Mouse (Mus musculus): Measurements from ENCODE around the gene Sema5a.

The Sema5a gene

DNA sequence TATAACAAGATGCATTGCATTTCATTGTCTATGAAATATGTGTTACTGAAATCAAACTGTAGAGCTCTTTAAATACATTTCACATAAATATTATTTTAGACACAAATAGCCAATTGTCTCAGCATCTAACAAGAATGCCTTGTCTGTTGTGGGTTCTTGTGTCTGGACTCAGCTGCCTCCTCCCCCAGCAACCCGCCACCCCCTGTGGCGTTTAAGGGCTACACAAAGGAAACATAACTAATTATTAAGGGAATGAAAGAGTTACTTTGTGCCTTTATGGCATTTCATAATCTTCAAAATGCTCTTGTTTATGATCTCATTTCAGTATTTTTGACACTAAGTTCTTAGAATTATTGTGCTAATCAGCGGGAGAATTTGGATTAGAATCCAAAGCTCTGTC lies 298.6 kb downstream of the Sema5a start:
- no peak for ATAC-seq (ENCODE audit: low TSS enrichment)

GRCm38 (mm10) chr15:32545455-32545854 lies 300.8 kb downstream of the Sema5a start:
- ATAC-seq (ENCODE audit: low TSS enrichment): no peak

GRCm38 (mm10) chr15:32546746-32547145 lies 302.1 kb downstream of the Sema5a start:
- ATAC-seq (ENCODE audit: low TSS enrichment): no peak

DNA sequence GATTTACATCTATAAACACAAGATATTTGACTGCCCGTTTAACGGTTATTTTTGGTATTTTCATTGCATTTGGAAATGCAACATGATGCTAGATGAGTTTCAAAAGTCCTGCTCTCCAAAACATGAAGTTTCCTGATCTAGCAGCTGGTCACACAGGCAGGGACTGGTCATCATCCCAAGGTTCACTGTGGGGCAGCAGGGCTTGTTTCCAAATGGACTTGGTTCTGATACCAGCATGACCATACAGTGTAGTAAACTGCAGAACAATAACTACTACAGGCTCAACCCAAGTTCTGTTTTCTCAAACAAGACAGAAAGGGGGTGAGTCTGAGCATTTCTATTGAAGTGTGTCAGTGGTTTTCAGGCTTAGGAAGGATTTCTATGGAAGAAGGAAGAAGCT lies 314.3 kb downstream of the Sema5a start:
- ATAC-seq (ENCODE audit: low TSS enrichment): no peak

GRCm38 (mm10) chr15:32562600-32562999 lies 318.0 kb downstream of the Sema5a start:
- ATAC-seq (ENCODE audit: low TSS enrichment): no peak

- 0 out of 2 replicates have a peak, but pooled peaks have one; percentile 44 for ATAC-seq (ENCODE audit: low TSS enrichment)
These were observed 323.7 kb downstream of the Sema5a start for GRCm38 (mm10) chr15:32568181-32568857.

- peak; percentile 34; the same call in 1 of the 2 replicates for ATAC-seq (ENCODE audit: low TSS enrichment)
These were observed 324.3 kb downstream of the Sema5a start for GRCm38 (mm10) chr15:32568858-32569387.

- ATAC-seq (ENCODE audit: low TSS enrichment): no peak
These were observed 329.7 kb downstream of the Sema5a start for GRCm38 (mm10) chr15:32574327-32574726.

DNA sequence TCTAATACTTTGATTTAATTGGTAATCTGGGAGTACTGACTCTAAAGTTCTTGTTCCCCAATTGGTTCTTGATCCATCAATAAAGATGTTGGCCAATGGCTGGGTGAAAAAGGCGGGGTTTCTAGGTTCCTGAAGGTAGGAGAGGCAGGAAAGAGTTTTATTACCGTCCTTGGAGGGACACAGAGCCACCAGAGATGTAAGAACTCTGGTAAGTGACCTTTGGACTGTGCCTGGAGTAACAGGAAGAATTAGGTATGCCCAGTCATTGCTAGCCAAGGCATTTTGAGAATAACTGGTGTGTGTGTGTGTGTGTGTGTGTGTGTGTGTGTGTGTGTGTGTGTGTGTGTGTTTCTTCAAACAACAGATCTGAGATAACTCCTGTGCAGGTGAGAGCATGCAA lies 330.6 kb downstream of the Sema5a start:
- ATAC-seq (ENCODE audit: low TSS enrichment): no peak

- ATAC-seq (ENCODE audit: low TSS enrichment): no peak
These were observed 334.7 kb downstream of the Sema5a start for GRCm38 (mm10) chr15:32579351-32579750.

DNA sequence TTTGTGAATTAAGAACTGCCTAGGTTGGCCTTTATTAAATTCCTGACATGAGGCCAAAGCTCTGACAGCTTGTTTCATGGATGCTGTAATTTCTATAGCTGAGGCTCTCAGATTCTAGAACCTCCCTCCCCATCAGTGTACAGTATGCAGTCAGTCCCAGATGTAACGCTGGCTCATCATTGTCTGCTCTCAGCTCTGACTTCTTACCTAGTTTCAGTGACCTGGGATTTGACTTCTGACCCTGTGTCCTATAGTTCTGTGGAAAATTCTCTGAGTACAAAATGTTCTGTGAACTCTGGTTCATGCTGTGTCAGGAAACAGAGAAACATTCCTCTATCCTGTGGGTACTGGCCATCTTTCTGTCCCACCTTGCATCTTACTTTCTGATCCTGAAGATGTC lies 346.0 kb downstream of the Sema5a start:
- no peak for ATAC-seq (ENCODE audit: low TSS enrichment)

DNA sequence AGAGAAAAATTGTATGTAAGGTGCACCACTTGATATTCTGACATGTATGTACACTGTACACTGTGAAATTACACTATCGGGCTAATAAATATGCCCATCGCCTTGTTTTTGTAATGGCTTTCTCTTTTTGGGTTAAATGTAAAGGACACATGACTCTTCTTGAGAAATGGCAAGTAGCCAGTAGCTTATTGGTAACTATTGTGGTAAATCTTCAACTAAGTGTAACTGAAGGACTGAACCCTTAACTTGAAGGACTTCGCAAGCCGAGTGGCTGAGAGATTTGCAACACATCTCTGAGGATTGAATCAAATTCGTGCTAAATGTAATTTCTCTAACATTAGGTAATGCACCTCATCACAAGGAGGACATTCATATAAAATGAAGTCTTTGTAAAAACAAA lies 349.1 kb downstream of the Sema5a start:
- no peak for ATAC-seq (ENCODE audit: low TSS enrichment)

DNA sequence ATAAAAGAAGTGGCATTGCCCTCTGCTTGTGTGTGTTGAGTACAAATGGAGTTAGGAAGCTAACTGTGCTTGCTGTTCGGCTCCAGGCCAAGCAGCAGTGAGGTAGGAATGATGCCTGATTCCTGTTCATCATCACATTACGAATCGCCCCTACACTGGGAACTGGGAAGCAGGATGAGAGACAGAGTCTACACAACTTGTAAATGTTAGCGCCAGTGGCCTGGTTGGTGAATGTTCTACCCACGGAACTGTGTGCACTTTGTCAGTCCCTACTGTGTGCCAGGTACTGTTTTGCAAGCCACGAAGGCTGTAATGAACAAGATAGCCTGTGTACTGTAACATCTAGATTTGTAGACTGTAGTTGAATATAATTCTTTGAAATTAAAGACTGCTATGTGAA lies 352.0 kb downstream of the Sema5a start:
- ATAC-seq (ENCODE audit: low TSS enrichment): no peak

DNA sequence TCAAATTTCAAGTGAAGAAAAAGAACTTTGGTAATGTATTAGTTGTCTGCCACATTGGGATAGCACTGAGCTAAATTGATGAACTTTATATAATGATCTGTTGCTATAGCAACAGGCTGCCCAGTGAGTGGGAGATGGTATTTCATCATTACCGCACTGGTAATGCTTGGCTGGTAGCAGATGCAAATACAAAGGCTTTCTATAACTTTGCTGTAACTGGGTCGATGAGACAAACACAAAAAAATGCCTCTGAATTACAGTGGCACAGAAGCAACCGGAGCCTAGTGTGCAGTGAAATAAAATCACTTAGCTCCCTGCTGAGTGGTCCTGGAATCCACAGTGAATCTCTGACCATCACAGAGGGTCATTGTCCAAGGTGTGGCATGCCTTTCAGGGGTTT lies 352.6 kb downstream of the Sema5a start:
- peak; percentile 20; the same call in 1 of the 2 replicates for ATAC-seq (ENCODE audit: low TSS enrichment)

- ATAC-seq (ENCODE audit: low TSS enrichment): no peak
These were observed 362.6 kb downstream of the Sema5a start for GRCm38 (mm10) chr15:32607236-32607635.

- no peak for ATAC-seq (ENCODE audit: low TSS enrichment)
These were observed 366.2 kb downstream of the Sema5a start for GRCm38 (mm10) chr15:32610776-32611175.

DNA sequence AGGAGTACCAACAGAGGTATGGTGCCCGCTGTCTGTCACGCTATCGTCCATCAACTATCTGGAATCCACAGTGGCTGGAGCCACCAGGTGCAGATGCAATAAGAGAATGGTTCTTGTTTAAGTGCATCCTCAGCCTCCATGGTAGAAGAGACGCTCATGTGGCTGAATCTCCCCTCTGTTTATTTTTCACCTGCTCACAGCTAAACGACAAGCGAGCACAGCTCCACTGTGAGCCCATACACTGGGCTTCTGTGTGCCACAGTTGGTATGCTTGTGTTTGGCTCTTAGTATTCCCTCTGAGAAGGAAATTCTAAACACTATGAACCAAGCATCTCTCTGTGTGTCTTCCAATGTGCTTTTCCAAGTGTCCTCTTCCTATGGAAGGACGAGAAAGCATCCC lies 366.6 kb downstream of the Sema5a start:
- no peak for ATAC-seq (ENCODE audit: low TSS enrichment)

DNA sequence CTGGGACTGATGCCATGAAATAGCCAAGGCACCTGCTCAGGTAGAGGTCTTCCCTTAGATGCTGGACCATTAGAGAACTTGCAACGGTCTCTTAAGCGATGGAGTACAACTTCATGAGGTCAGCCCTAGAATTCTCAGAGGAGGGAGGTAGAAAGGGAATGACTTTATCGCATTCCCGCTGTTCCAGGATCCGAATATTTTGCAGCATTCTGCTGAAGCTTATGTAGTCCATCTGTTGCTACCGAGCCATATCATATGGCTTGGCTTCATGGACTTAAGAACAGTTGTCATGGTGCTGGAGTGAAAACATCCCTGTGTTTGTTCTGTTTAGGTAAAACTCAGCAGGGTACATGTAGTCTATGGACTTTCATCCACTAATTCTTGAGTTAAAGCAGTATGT lies 369.1 kb downstream of the Sema5a start:
- 0 out of 2 replicates have a peak, but pooled peaks have one; percentile 64 for ATAC-seq (ENCODE audit: low TSS enrichment)

DNA sequence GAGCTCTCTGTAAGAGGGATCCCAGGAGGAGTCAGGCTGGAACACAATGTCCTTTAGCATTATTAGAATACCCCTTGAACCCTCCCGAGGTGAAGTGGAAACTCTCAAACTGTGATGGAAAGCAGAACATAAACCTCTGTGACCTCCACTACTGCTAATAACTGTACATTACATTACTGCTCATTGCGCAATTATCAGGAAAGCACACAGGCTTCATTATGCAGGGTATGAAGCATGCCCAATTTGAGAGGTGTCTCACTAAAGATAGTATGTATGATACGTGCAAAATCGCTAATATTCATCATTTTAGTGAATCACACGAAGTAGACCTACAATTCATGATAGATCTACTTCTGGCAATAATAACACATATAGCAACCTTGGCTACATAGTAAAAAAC lies 371.2 kb downstream of the Sema5a start:
- no peak for ATAC-seq (ENCODE audit: low TSS enrichment)

- ATAC-seq (ENCODE audit: low TSS enrichment): no peak
These were observed 374.6 kb downstream of the Sema5a start for GRCm38 (mm10) chr15:32619199-32619598.

DNA sequence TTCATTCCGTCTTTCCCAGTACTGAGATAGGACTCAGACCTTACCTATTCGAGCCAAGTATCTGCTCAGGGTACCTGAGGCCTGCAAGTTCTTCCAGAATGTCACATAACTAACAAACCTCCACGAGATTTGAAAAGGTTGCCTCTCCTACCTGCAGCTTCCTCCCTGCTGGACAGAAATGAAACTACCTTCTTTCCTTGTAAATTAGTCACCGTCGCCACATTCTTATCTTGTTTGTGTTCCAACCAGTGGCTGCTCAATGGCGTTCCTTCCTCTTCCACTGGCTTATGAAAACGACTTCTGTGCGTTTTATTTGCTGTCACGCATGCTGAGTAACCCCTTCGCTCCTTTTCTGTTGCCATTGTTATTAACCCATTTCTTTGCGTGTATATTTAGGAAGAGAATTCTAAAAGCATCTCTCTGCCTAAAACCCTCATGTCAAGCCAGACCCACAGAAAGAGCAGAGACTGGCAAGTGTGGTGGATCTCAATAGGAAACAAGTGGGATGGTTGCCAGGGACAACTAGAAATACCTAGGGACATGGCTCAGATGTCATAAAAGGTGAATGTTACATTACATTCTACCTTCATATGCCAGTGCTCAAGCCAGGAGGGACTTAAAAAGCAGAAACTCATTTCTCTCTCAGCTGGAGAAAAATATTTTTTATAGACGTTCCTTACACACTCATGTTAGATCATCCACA lies 378.6 kb downstream of the Sema5a start:
- ATAC-seq (ENCODE audit: low TSS enrichment): no peak

GRCm38 (mm10) chr15:32624106-32624505 lies 379.5 kb downstream of the Sema5a start:
- no peak for ATAC-seq (ENCODE audit: low TSS enrichment)

DNA sequence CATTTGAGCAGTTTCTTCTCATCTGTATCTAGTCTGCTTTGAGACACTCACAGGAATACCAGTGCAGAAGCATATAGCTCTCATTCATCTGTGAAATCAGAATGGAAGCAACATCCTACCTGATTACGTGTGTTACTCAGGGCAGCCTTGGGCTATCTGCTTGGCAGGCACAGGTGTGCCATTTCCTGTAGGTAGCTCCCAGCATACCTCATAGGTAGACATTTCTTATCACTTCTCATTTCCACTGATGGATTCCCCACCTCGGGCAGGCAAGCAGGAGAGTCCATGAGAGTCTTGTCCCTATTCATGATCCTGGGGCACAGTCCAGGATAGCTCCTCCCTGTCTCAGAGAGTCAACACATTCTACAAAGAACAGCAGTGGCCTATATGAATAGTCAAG lies 381.4 kb downstream of the Sema5a start:
- ATAC-seq (ENCODE audit: low TSS enrichment): no peak

All from frontal cortex, adult (tissue).